18 mouse cellular contexts compared by ENCODE assay signal in the genomic region with DNA sequence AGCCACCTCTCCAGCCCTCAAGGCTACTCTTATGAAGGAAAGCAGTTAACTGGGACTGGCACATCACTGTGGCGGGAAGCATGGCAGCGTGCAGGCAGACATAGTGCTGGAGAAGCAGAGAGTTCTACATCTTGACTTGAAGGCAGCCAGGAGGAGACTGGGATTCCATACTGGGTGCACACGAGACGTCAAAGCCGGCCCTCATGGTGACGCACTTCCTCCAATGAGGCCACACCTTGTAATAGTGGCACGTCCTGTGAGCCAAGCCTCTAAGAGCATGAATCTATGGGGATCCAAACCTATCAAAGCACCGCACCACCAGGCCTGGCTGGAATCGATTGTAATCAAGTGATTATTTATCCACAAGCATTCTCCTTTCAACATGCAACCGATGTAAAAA. TPM values are rescaled to one million over a fixed set of nuclear protein-coding genes. Genes with fewer than 3 reads are reported as not detected.
DNase-seq lines count a peak whose midpoint lies in the region; ATAC-seq and TF ChIP-seq lines count a peak whose summit lies in the region.
"Had no signal": no experiment of that assay in that cellular context is flagged by ENCODE, and none has a peak within 500 bp of the region (broad histone marks: within the 10 kb centered on the region; RNA-seq: fewer than 3 reads in every experiment).

No protein-coding gene starts in this region.

- H3K27me3 ChIP-seq in kidney, embryonic 14.5 days (ENCODE audit: control insufficient read depth, insufficient read depth, low read length): no peaks in the 10 kb centered on the region
- H3K27me3 ChIP-seq: embryonic facial prominence, embryonic 12.5 days; forebrain, embryonic 13.5 days; forebrain, embryonic 15.5 days had no signal

- H3K36me3 ChIP-seq in kidney, embryonic 14.5 days (ENCODE audit: control insufficient read depth, insufficient read depth, low read length): no peaks in the 10 kb centered on the region
- H3K36me3 ChIP-seq: embryonic facial prominence, embryonic 10.5 days; embryonic facial prominence, embryonic 12.5 days; forebrain, embryonic 15.5 days had no signal

- no peak overlapping the region for H3K4me2 ChIP-seq in kidney, embryonic 14.5 days (replicated peaks; ENCODE audit: low read depth, low read length)
- H3K4me2 ChIP-seq: embryonic facial prominence, embryonic 12.5 days; forebrain, embryonic 13.5 days; forebrain, embryonic 15.5 days had no signal

- ATAC-seq in kidney, embryonic 14.5 days (ENCODE audit: low FRiP score, low TSS enrichment): no peak
- ATAC-seq: forebrain, embryonic 13.5 days; forebrain, embryonic 15.5 days; forebrain, postnatal 0 days had no signal

- no peak for TF ChIP-seq CTCF in layer of hippocampus, adult 2 months (conservative IDR thresholded peaks at IDR 0.05)

- WGBS in kidney, embryonic 14.5 days: 86% methylated on average over 10 of the region's 10 CpGs

- no peaks in the 10 kb centered on the region for H3K9me3 ChIP-seq in kidney, embryonic 14.5 days (ENCODE audit: control insufficient read depth, low read length)
- H3K9me3 ChIP-seq: embryonic facial prominence, embryonic 10.5 days; embryonic facial prominence, embryonic 12.5 days; forebrain, embryonic 15.5 days had no signal

- H3K4me3 ChIP-seq in kidney, embryonic 14.5 days (ENCODE audit: low read length): no peak overlapping the region
- no peak overlapping the region for H3K4me3 ChIP-seq in layer of hippocampus, adult 2 months
- H3K4me3 ChIP-seq: embryonic facial prominence, embryonic 10.5 days; embryonic facial prominence, embryonic 12.5 days; forebrain, embryonic 13.5 days; forebrain, embryonic 15.5 days had no signal

- peaks cover 7% of the 10 kb centered on the region for H3K4me1 ChIP-seq in kidney, embryonic 14.5 days (ENCODE audit: control insufficient read depth, insufficient read depth, low read length)

- DNase-seq in 416B (ENCODE audit: low read depth): peak; percentile 51
- peak; percentile 33 to 39 for DNase-seq in B cell, adult 2 months
- DNase-seq in ZHBTc4 (ENCODE audit: low read depth, low spot score): peak; percentile 59
- no peak for DNase-seq in layer of hippocampus, adult 2 months (ENCODE audit: low spot score in 2 of 2)
- DNase-seq: adrenal gland, adult 2 months; adrenal gland, postnatal 10 days; adrenal gland, postnatal 36 days; cerebellum, adult 11-12 months; cerebellum, adult 2 months; cerebellum, adult 9-10 months; cerebellum, postnatal 10 days; cerebellum, postnatal 25 days; forebrain, postnatal 0 days had no signal

- no peak overlapping the region for H3K9ac ChIP-seq in kidney, embryonic 14.5 days (ENCODE audit: low read depth, low read length)
- H3K9ac ChIP-seq: embryonic facial prominence, embryonic 12.5 days; forebrain, embryonic 13.5 days; forebrain, embryonic 15.5 days; forebrain, postnatal 0 days had no signal

- no peak overlapping the region for H3K27ac ChIP-seq in kidney, embryonic 14.5 days (ENCODE audit: low read depth, low read length)
- no peak overlapping the region for H3K27ac ChIP-seq in layer of hippocampus, adult 2 months
- H3K27ac ChIP-seq: embryonic facial prominence, embryonic 10.5 days; embryonic facial prominence, embryonic 12.5 days; forebrain, embryonic 13.5 days; forebrain, embryonic 15.5 days had no signal

RNA-seq across cellular contexts. Expression of gene Plcg2, which starts 30.6 kb away (rescaled TPM):
- 2.6 and 5.0 TPM in 2 replicates for polyA plus RNA-seq in kidney, embryonic 14.5 days (2014; fragmentation: Nextera tagmentation; extraction: Ambion mirVana)
- 1 to 10 TPM; 3.3 to 4.1 TPM for total RNA-seq in layer of hippocampus, adult 2 months (2021)

Comparison
In these comparisons a context has a peak if more than half of its experiments do, and no peak if none do; other contexts are left out.
1. DNase-seq: peak in 416B (single experiment), B cell, adult 2 months (2 of 2) and ZHBTc4 (single experiment); none in layer of hippocampus, adult 2 months (0 of 2).